Mouse (Mus musculus): ENCODE results near the gene Tbcc. TPM values are rescaled to one million over a fixed set of nuclear protein-coding genes. Genes with fewer than 3 reads are reported as not detected.

Tbcc gene
- polyA plus RNA-seq, 1 experiment: 10.8 TPM

- Histone ChIP-seq H3K4me3 (ENCODE audit: low read depth, low read length) (no peak overlapping the region), H3K9me3 (replicated peaks; ENCODE audit: control insufficient read depth, insufficient read depth, low read length, poor library complexity, severe bottlenecking) (no peaks in the 10 kb centered on the region), H3K36me3 (ENCODE audit: control insufficient read depth, insufficient read depth, low read length, poor library complexity, severe bottlenecking) (no peaks in the 10 kb centered on the region), H3K27me3 (ENCODE audit: control insufficient read depth, insufficient read depth, low read length, poor library complexity, severe bottlenecking) (no peaks in the 10 kb centered on the region), H3K27ac (ENCODE audit: insufficient read depth, low read length) (peak overlapping the region; percentile 10), H3K9ac (ENCODE audit: low read depth, poor library complexity, severe bottlenecking) (no peak overlapping the region), H3K4me1 (ENCODE audit: control insufficient read depth, insufficient read depth, low read length) (peaks cover 4% of the 10 kb centered on the region)
- TF ChIP-seq CTCF (IDR thresholded peaks at IDR 0.05; ENCODE audit: low read depth, low read length) (no peak), EP300 (IDR thresholded peaks at IDR 0.05; ENCODE audit: insufficient read depth, low read depth, low read length) (no peak), POLR2A (IDR thresholded peaks at IDR 0.05; ENCODE audit: insufficient read depth, low read length) (no peak)
Observed at GRCm38 (mm10) chr17:46847206-46847605, 43.3 kb upstream of the Tbcc start.

DNA sequence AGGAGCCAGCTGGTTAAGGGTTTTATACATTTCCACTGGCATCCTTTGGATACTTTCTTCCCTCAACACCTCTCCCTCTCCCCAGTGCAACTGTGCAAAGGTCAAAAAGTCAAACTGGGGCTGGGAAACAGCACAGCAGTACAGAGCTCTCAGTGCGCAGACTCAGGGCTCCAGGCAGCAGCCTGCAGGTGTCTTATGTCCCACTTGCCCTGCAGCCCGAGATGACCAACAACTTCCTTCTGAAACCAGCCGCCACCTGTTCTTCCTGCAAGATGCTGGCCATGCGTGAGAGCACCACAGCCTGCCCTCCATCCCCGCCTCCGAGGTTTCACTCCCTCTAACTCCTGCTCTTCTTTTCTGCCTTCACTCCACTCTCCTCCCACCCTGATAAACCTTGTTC lies 37.8 kb upstream of the Tbcc start:
- no peaks in the 10 kb centered on the region for H3K36me3 ChIP-seq (ENCODE audit: control insufficient read depth, insufficient read depth, low read length, poor library complexity, severe bottlenecking)
- no peaks in the 10 kb centered on the region for H3K9me3 ChIP-seq (replicated peaks; ENCODE audit: control insufficient read depth, insufficient read depth, low read length, poor library complexity, severe bottlenecking)
- H3K27me3 ChIP-seq (ENCODE audit: control insufficient read depth, insufficient read depth, low read length, poor library complexity, severe bottlenecking): no peaks in the 10 kb centered on the region
- H3K9ac ChIP-seq (ENCODE audit: low read depth, poor library complexity, severe bottlenecking): no peak overlapping the region
- TF ChIP-seq CTCF (IDR thresholded peaks at IDR 0.05; ENCODE audit: low read depth, low read length) (no peak), POLR2A (IDR thresholded peaks at IDR 0.05; ENCODE audit: insufficient read depth, low read length) (peak; percentile 21), EP300 (IDR thresholded peaks at IDR 0.05; ENCODE audit: insufficient read depth, low read depth, low read length) (peak; percentile 83)
- H3K27ac ChIP-seq (ENCODE audit: insufficient read depth, low read length): peak overlapping the region; percentile 29
- peaks cover 4% of the 10 kb centered on the region for H3K4me1 ChIP-seq (ENCODE audit: control insufficient read depth, insufficient read depth, low read length)
- peak overlapping the region; percentile 17; the same call in 1 of the 2 replicates for H3K4me3 ChIP-seq (ENCODE audit: low read depth, low read length)

GRCm38 (mm10) chr17:46853281-46853680 lies 37.2 kb upstream of the Tbcc start:
- peak overlapping the region; percentile 29 for H3K27ac ChIP-seq (ENCODE audit: insufficient read depth, low read length)
- H3K27me3 ChIP-seq (ENCODE audit: control insufficient read depth, insufficient read depth, low read length, poor library complexity, severe bottlenecking): no peaks in the 10 kb centered on the region
- H3K9me3 ChIP-seq (replicated peaks; ENCODE audit: control insufficient read depth, insufficient read depth, low read length, poor library complexity, severe bottlenecking): no peaks in the 10 kb centered on the region
- peaks cover 4% of the 10 kb centered on the region for H3K4me1 ChIP-seq (ENCODE audit: control insufficient read depth, insufficient read depth, low read length)
- peak overlapping the region; percentile 3; the same call in 1 of the 2 replicates for H3K4me3 ChIP-seq (ENCODE audit: low read depth, low read length)
- no peaks in the 10 kb centered on the region for H3K36me3 ChIP-seq (ENCODE audit: control insufficient read depth, insufficient read depth, low read length, poor library complexity, severe bottlenecking)
- H3K9ac ChIP-seq (ENCODE audit: low read depth, poor library complexity, severe bottlenecking): no peak overlapping the region
- TF ChIP-seq CTCF (IDR thresholded peaks at IDR 0.05; ENCODE audit: low read depth, low read length) (no peak), EP300 (IDR thresholded peaks at IDR 0.05; ENCODE audit: insufficient read depth, low read depth, low read length) (no peak), POLR2A (IDR thresholded peaks at IDR 0.05; ENCODE audit: insufficient read depth, low read length) (no peak)

DNA sequence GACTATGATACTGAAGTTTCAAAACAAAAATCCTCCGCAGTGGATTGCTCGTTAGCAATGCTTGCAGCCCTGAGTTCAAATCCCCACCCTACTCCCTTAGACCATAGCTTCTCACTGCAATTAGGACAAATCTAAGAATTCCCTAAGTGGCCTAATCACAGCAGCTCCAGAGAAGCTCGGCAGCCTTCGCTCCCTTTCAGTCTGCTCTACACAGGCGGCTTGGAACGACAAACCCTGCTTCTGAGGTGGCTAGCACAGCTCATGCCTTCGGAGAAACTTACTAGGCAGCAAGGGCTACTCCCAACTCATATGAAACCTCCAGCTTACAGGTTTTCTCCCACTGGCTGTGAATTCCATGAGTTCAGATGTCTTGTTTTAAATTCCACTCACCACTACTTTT lies 36.4 kb upstream of the Tbcc start:
- Histone ChIP-seq H3K4me1 (ENCODE audit: control insufficient read depth, insufficient read depth, low read length) (peaks cover 1% of the 10 kb centered on the region), H3K9me3 (replicated peaks; ENCODE audit: control insufficient read depth, insufficient read depth, low read length, poor library complexity, severe bottlenecking) (no peaks in the 10 kb centered on the region), H3K36me3 (ENCODE audit: control insufficient read depth, insufficient read depth, low read length, poor library complexity, severe bottlenecking) (no peaks in the 10 kb centered on the region), H3K9ac (ENCODE audit: low read depth, poor library complexity, severe bottlenecking) (peak overlapping the region; percentile 98), H3K27me3 (ENCODE audit: control insufficient read depth, insufficient read depth, low read length, poor library complexity, severe bottlenecking) (no peaks in the 10 kb centered on the region), H3K4me3 (ENCODE audit: low read depth, low read length) (no peak overlapping the region), H3K27ac (ENCODE audit: insufficient read depth, low read length) (peak overlapping the region; percentile 39; the same call in 1 of the 2 replicates)
- TF ChIP-seq POLR2A (IDR thresholded peaks at IDR 0.05; ENCODE audit: insufficient read depth, low read length) (no peak), CTCF (IDR thresholded peaks at IDR 0.05; ENCODE audit: low read depth, low read length) (no peak), EP300 (IDR thresholded peaks at IDR 0.05; ENCODE audit: insufficient read depth, low read depth, low read length) (no peak)

DNA sequence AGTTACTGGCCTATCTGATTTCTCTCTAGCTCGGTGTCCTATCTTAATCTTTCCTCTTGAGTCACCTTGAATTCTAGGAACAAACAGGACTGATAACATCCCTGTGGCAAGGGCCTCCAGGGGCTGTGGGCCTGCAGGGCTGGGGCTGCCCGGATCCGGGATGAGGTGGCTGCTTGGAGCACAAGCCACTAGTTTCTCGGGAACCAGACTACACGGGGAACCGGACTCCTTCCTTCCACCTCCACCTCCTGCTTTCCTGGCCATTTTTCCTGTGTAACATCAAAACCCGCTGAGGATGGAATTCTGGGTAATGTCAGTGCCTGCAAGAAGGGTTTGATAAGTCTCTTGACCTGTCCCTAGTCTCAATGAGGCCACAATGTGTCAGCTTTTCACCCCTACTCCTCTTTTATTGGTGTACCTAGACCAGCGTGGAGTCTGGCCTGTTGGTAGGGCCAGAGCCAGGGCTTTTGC lies 35.8 kb upstream of the Tbcc start:
- Histone ChIP-seq H3K9ac (ENCODE audit: low read depth, poor library complexity, severe bottlenecking) (peak overlapping the region; percentile 98), H3K27me3 (ENCODE audit: control insufficient read depth, insufficient read depth, low read length, poor library complexity, severe bottlenecking) (no peaks in the 10 kb centered on the region), H3K4me1 (ENCODE audit: control insufficient read depth, insufficient read depth, low read length) (peaks cover 1% of the 10 kb centered on the region), H3K4me3 (ENCODE audit: low read depth, low read length) (no peak overlapping the region; the same call in 1 of the 2 replicates), H3K27ac (ENCODE audit: insufficient read depth, low read length) (peak overlapping the region; percentile 60), H3K9me3 (replicated peaks; ENCODE audit: control insufficient read depth, insufficient read depth, low read length, poor library complexity, severe bottlenecking) (no peaks in the 10 kb centered on the region), H3K36me3 (ENCODE audit: control insufficient read depth, insufficient read depth, low read length, poor library complexity, severe bottlenecking) (no peaks in the 10 kb centered on the region)
- no peak for TF ChIP-seq POLR2A (IDR thresholded peaks at IDR 0.05; ENCODE audit: insufficient read depth, low read length)
- TF ChIP-seq CTCF (IDR thresholded peaks at IDR 0.05; ENCODE audit: low read depth, low read length): no peak
- no peak for TF ChIP-seq EP300 (IDR thresholded peaks at IDR 0.05; ENCODE audit: insufficient read depth, low read depth, low read length)

DNA sequence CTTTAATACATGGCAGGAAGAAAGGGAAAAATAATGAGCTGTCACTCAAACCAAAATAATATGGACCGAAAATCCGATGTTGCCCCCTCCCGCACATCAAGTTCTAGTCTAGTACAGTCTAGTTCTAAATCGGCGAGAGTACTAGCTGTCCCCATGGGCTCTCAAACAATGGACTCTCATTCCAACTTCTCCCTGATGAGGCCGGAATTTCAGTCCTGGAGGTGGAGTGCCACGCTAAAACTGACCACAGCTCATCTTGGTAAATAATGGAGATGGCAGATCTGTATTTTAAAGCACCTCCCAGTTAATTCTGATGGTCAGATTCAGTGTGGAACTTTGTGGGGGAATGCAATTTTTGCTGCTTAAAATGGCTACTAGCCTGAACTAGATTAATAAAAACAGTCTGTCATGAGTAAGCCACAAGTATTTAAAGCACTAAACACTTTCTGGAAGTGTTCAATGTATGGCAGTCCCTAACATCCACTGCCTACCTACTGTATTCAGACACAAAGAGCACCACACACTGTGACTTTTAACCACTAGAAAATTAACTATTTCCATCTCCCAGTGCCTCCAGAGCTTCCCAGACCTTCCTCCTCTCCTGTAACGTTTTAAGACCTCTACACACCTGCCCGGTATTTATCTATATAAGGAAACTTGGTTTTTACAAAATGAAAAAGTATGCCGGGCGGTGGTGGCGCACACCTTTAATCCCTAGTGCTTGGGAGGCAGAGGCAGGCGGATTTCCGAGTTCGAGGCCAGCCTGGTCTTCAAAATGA lies 35.0 kb upstream of the Tbcc start:
- TF ChIP-seq POLR2A (IDR thresholded peaks at IDR 0.05; ENCODE audit: insufficient read depth, low read length) (no peak), CTCF (IDR thresholded peaks at IDR 0.05; ENCODE audit: low read depth, low read length) (no peak), EP300 (IDR thresholded peaks at IDR 0.05; ENCODE audit: insufficient read depth, low read depth, low read length) (no peak)
- Histone ChIP-seq H3K36me3 (ENCODE audit: control insufficient read depth, insufficient read depth, low read length, poor library complexity, severe bottlenecking) (no peaks in the 10 kb centered on the region), H3K27ac (ENCODE audit: insufficient read depth, low read length) (peak overlapping the region; percentile 82), H3K4me1 (ENCODE audit: control insufficient read depth, insufficient read depth, low read length) (peaks cover 1% of the 10 kb centered on the region), H3K27me3 (ENCODE audit: control insufficient read depth, insufficient read depth, low read length, poor library complexity, severe bottlenecking) (no peaks in the 10 kb centered on the region), H3K9ac (ENCODE audit: low read depth, poor library complexity, severe bottlenecking) (peak overlapping the region; percentile 98), H3K9me3 (replicated peaks; ENCODE audit: control insufficient read depth, insufficient read depth, low read length, poor library complexity, severe bottlenecking) (no peaks in the 10 kb centered on the region), H3K4me3 (ENCODE audit: low read depth, low read length) (peak overlapping the region; percentile 69)
